Mouse (Mus musculus) liver, postnatal 0 days (tissue): ENCODE measurements at regions not wholly inside any gene's neighbourhood (a gene's known extent, or its start where the extent isn't known, plus 50 kb on each side); places are given as distances from the start of the nearest gene placed in this dataset.

Source experiments
- CTCF ChIP-seq: sonication (generic); IDR thresholded peaks from 2 replicates; pipeline ENCODE4 v1.5.1; 2016; ENCODE audit warnings: antibody characterized with exemption, low read depth
- EP300 ChIP-seq: IDR thresholded peaks from 2 replicates; pipeline ENCODE4 v1.6.1; 2016; ENCODE audit warnings: antibody characterized with exemption, low read depth, mild to moderate bottlenecking

- TF ChIP-seq CTCF (no peak), EP300 (no peak)
Observed at GRCm38 (mm10) chr12:77789871-77790270, 404.2 kb upstream of the Gm6657 start.
